Mouse (Mus musculus) layer of hippocampus, adult 8-10 months (tissue): ENCODE measurements around the gene Krt28. TPM values are rescaled to one million over a fixed set of nuclear protein-coding genes. Genes with fewer than 3 reads are reported as not detected.

ENCODE experiments used
- DNase-seq, 2 experiments: peaks; one replicate each; pipeline ENCODE4 v3.0.0; 2022; ENCODE audit warnings: low spot score in 2 of 2
- total RNA-seq, 4 experiments: library from RNA; stranded (reverse); gene quantifications; 2 replicates each; pipeline ENCODE4 v1.2.4; 2022

The Krt28 gene
- total RNA-seq, 4 experiments from 2014 or later = 0.38 to 0.52 TPM; not detected in 2

GRCm38 (mm10) chr11:99366791-99367190 lies 7.9 kb downstream of the Krt28 start:
- DNase-seq = no peak

- peak in 1 of 2 experiments; percentile 47 for DNase-seq
Measured at GRCm38 (mm10) chr11:99364412-99364811, 10.3 kb downstream of the Krt28 start.

- DNase-seq = no peak
Measured at GRCm38 (mm10) chr11:99361423-99361822, 13.3 kb downstream of the Krt28 start.

- DNase-seq = no peak
Measured at GRCm38 (mm10) chr11:99351004-99351403, 23.7 kb downstream of the Krt28 start, which contains the start of gene Krt27. Gene Krt27, minus strand, starts transcription at chr11:99351104.

- DNase-seq = no peak
Measured at GRCm38 (mm10) chr11:99339299-99339847, 35.3 kb downstream of the Krt28 start.

- DNase-seq = no peak
Measured at GRCm38 (mm10) chr11:99337866-99338265, 36.8 kb downstream of the Krt28 start, which contains the start of gene Krt26. Gene Krt26, minus strand, starts transcription at chr11:99337966.

- peak; percentile 77 to 78 for DNase-seq
Measured at GRCm38 (mm10) chr11:99333426-99333825, 41.3 kb downstream of the Krt28 start.

- no peak for DNase-seq
Measured at GRCm38 (mm10) chr11:99329655-99330054, 45.0 kb downstream of the Krt28 start.

GRCm38 (mm10) chr11:99322851-99323250 lies 51.9 kb downstream of the Krt28 start, which contains the start of gene Krt25:
Gene Krt25, minus strand, starts transcription at chr11:99322951.
- no peak for DNase-seq

- DNase-seq = no peak
Measured at GRCm38 (mm10) chr11:99321094-99321493, 53.6 kb downstream of the Krt28 start.

GRCm38 (mm10) chr11:99319127-99319526 lies 55.6 kb downstream of the Krt28 start:
- no peak for DNase-seq

- DNase-seq = no peak
Measured at GRCm38 (mm10) chr11:99316543-99316942, 58.2 kb downstream of the Krt28 start.

Other genes starting within 250 kb of the Krt28 start
- gene Ccr7, start 219.8 kb downstream of the Krt28 start, total RNA-seq = not detected
- 10 to 100 TPM; 57.1 to 58.8 (median 58.0) TPM for gene Smarce1, start 143.9 kb downstream of the Krt28 start, total RNA-seq
- 10 to 100 TPM; 23.4 to 28.0 (median 26.3) TPM for gene Krt222, start 130.8 kb downstream of the Krt28 start, total RNA-seq
- gene Krt24, start 89.6 kb downstream of the Krt28 start, total RNA-seq = not detected
- gene Krt25, start 52.0 kb downstream of the Krt28 start, total RNA-seq = not detected
- gene Krt26, start 36.9 kb downstream of the Krt28 start, total RNA-seq = not detected
- gene Krt27, start 23.8 kb downstream of the Krt28 start, total RNA-seq = not detected
- 10 to 100 TPM; 10.4 to 12.6 (median 11.0) TPM for gene Krt10, start 14.5 kb upstream of the Krt28 start, total RNA-seq
- 1 to 10 TPM in 3 of 4 experiments, under 1 TPM in 1; 0.85 to 1.7 (median 1.5) TPM for gene Krt12, start 47.4 kb upstream of the Krt28 start, total RNA-seq
- not detected for gene Krt20, start 63.2 kb upstream of the Krt28 start, total RNA-seq
- gene Krt23, start 118.2 kb upstream of the Krt28 start, total RNA-seq = not detected
- gene Krt39, start 146.4 kb upstream of the Krt28 start, total RNA-seq = not detected
- gene Krt40, start 168.3 kb upstream of the Krt28 start, total RNA-seq = not detected
- gene Krtap3-3, start 176.0 kb upstream of the Krt28 start, total RNA-seq = not detected
- gene Krtap3-2, start 181.9 kb upstream of the Krt28 start, total RNA-seq = not detected
- not detected for gene Gm11939, start 184.6 kb upstream of the Krt28 start, total RNA-seq
- not detected for gene Krtap3-1, start 191.7 kb upstream of the Krt28 start, total RNA-seq
- not detected for gene Krtap1-5, start 206.1 kb upstream of the Krt28 start, total RNA-seq
- gene Krtap1-4, start 208.8 kb upstream of the Krt28 start, total RNA-seq = not detected
- gene Krtap1-3, start 216.4 kb upstream of the Krt28 start, total RNA-seq = not detected
- gene Krtap9-3, start 223.2 kb upstream of the Krt28 start, total RNA-seq = not detected
- not detected for gene Gm11938, start 228.4 kb upstream of the Krt28 start, total RNA-seq
- gene Gm11937, start 235.3 kb upstream of the Krt28 start, total RNA-seq = not detected
- gene Krtap2-4, start 239.9 kb upstream of the Krt28 start, total RNA-seq = not detected
- not detected for gene Gm11562, start 245.5 kb upstream of the Krt28 start, total RNA-seq